Mouse (Mus musculus) CD4-positive naive resting alpha-beta T cell, adult 57 days (primary cell): ENCODE measurements around the gene Gm49388. TPM values are rescaled to one million over a fixed set of nuclear protein-coding genes. Genes with fewer than 3 reads are reported as not detected.

Source experiments
- total RNA-seq: library from RNA; stranded (reverse); gene quantifications from one replicate; pipeline ENCODE4 v1.2.4, GENCODE M21; 2023

The Gm49388 gene
- not detected for total RNA-seq

GRCm38 (mm10) chr7:127785308-127785707 is at the start of gene Gm49388:
Gm49388 (plus strand) TSS chr7:127785608.

GRCm38 (mm10) chr7:127744366-127745045 is 40.9 kb upstream of the Gm49388 start, which contains the start of gene Fbxl19:
Fbxl19 (plus strand) TSS chr7:127744543.

GRCm38 (mm10) chr7:127769651-127770038 is 15.8 kb upstream of the Gm49388 start, which contains the start of gene Orai3:
Orai3 (plus strand) TSS chr7:127769815.

GRCm38 (mm10) chr7:127776426-127776825 is 9.0 kb upstream of the Gm49388 start, which contains the start of gene Setd1a:
Setd1a (plus strand) TSS chr7:127776670.

GRCm38 (mm10) chr7:127800435-127801009 is 15.1 kb downstream of the Gm49388 start, which contains the start of gene Hsd3b7:
Hsd3b7 (plus strand) TSS chr7:127800604.

GRCm38 (mm10) chr7:127824176-127824871 is 38.9 kb downstream of the Gm49388 start, which contains the start of the genes Stx4a and Stx1b:
Stx4a (plus strand) TSS chr7:127824294.
Stx1b (minus strand) TSS chr7:127824549.

Other genes starting within 250 kb of the Gm49388 start
- not detected for gene Tmem265, start 224.2 kb upstream of the Gm49388 start, total RNA-seq
- 129 TPM for gene Phkg2, start 212.3 kb upstream of the Gm49388 start, total RNA-seq
- gene Ccdc189, start 197.0 kb upstream of the Gm49388 start, total RNA-seq = not detected
- gene Rnf40, start 196.8 kb upstream of the Gm49388 start, total RNA-seq = 142 TPM
- gene Zfp629, start 169.8 kb upstream of the Gm49388 start, total RNA-seq = 1.8 TPM
- 30.7 TPM for gene Bcl7c, start 76.7 kb upstream of the Gm49388 start, total RNA-seq
- not detected for gene Ctf1, start 72.9 kb upstream of the Gm49388 start, total RNA-seq
- not detected for gene Ctf2, start 53.4 kb upstream of the Gm49388 start, total RNA-seq
- gene Fbxl19, start 41.1 kb upstream of the Gm49388 start, total RNA-seq = 6.9 TPM
- gene Orai3, start 15.8 kb upstream of the Gm49388 start, total RNA-seq = 10.6 TPM
- gene Setd1a, start 8.9 kb upstream of the Gm49388 start, total RNA-seq = 84.5 TPM
- 5.6 TPM for gene Hsd3b7, start 15.0 kb downstream of the Gm49388 start, total RNA-seq
- gene Stx4a, start 38.7 kb downstream of the Gm49388 start, total RNA-seq = 114 TPM
- not detected for gene Stx1b, start 38.9 kb downstream of the Gm49388 start, total RNA-seq
- gene Zfp646, start 90.6 kb downstream of the Gm49388 start, total RNA-seq = 89.5 TPM
- gene Zfp668, start 91.2 kb downstream of the Gm49388 start, total RNA-seq = 20.5 TPM
- 0.44 TPM for gene Prss53, start 105.4 kb downstream of the Gm49388 start, total RNA-seq
- gene Gm21974, start 109.8 kb downstream of the Gm49388 start, total RNA-seq = not detected
- 15.3 TPM for gene Vkorc1, start 110.0 kb downstream of the Gm49388 start, total RNA-seq
- gene Bckdk, start 118.5 kb downstream of the Gm49388 start, total RNA-seq = 36.7 TPM
- gene Kat8, start 126.9 kb downstream of the Gm49388 start, total RNA-seq = 37.3 TPM
- gene Prss8, start 144.5 kb downstream of the Gm49388 start, total RNA-seq = not detected
- gene Prss36, start 161.1 kb downstream of the Gm49388 start, total RNA-seq = 1.4 TPM
- 865 TPM for gene Fus, start 181.8 kb downstream of the Gm49388 start, total RNA-seq
- 60.1 TPM for gene Pycard, start 208.3 kb downstream of the Gm49388 start, total RNA-seq
- gene Trim72, start 218.3 kb downstream of the Gm49388 start, total RNA-seq = 2.4 TPM